Mouse (Mus musculus) heart, adult 2 months (tissue): ENCODE measurements around the gene Wdr18.

Experiments used
- CTCF ChIP-seq: fragments of 200-600 bp; IDR thresholded peaks from 2 replicates; pipeline ENCODE4 v1.8.1; 2022; ENCODE audit warnings: antibody characterized with exemption, mild to moderate bottlenecking, moderate library complexity
- EP300 ChIP-seq: fragments of 200-500 bp; IDR thresholded peaks from 2 replicates; pipeline ENCODE4 v1.6.1; 2011; ENCODE audit warnings: low read depth, low read length, control low read depth; ENCODE audit not compliant: insufficient read depth
- POLR2A ChIP-seq: fragments of 200-500 bp; IDR thresholded peaks from 2 replicates; pipeline ENCODE4 v1.6.1; 2011; ENCODE audit warnings: mild to moderate bottlenecking, low read depth, low read length, control low read depth; ENCODE audit not compliant: insufficient read depth

DNA sequence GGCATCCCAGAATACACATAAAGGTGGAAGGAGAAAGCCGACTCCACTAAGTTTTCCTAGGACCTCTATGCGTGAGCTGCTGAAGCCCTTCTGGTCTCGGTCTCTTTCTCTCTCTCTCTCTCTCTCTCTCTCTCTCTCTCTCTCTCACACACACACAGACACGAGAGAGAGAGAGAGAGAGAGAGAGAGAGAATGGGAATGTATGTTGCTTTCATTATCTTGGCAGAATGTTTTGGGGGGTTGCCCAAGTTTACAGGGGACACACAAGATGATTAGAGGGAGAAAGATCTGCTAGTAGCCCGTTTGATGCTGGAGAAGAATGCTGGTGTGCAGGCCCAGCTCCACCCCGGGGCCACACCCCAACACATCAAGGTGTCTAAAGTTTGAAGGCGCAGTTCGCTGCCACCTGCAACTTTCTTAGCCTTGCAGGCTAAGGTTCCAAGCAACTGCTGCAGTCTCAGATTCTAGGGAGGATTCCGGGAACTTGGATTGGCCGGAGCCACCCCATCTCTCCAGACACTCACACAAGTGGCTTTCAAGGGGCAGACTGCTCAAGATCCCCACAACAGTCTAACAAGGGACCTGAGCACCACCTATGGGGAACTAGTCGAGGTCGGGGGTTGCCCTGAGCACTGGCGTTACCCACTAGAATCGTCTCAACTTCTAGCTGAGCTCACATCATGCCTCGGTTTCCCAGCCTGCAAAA lies 34.0 kb upstream of the Wdr18 start:
- no peak for TF ChIP-seq POLR2A
- TF ChIP-seq CTCF = no peak
- no peak for TF ChIP-seq EP300
